Mouse (Mus musculus) gastrocnemius, postnatal 36 days (tissue): ENCODE results near the gene Sirt3. TPM values are rescaled to one million over a fixed set of nuclear protein-coding genes. Genes with fewer than 3 reads are reported as not detected.
A peak's percentile ranks its signal among the peaks of the same experiment; 100 is the strongest.

Experiments used
- DNase-seq, 2 experiments: peaks; one replicate each; pipeline ENCODE4 v3.0.0; 2022
- intact Hi-C: fragments of 180-260 bp; cut with DNase I; formaldehyde crosslinking; loops from one replicate; pipeline ENCODE4 v1.15.1; 2025
- total RNA-seq, 2 experiments: library from RNA; stranded (reverse); gene quantifications; 2 replicates each; pipeline ENCODE4 v1.2.3; 2021

The Sirt3 gene
- total RNA-seq, 2 experiments from 2014 or later: 26.0 to 26.3 TPM

DNA sequence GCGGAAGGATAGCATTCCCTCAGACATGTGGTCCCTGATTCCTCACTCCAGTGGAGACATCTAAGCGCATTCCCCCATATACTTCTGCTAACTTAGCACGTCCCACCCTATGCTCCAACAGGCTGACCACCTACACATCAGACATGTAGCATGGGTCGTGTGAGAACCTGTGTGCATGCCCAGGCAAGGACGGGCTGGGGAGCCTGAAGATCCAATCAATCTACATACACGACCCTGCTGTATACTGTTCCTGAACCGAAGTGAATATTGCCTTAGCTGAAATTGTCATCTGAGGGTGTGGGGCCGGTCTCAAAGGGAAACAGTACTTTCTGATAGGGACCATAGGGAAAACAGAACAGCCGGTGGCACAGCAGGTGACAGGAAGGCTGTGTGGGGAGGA, 26.9 kb downstream of the Sirt3 start:
- intact Hi-C loops: loop anchor here (2.0 kb wide), 1 partner anchor 48 kb away; no protein-coding TSS in a partner anchor
- DNase-seq: no peak

DNA sequence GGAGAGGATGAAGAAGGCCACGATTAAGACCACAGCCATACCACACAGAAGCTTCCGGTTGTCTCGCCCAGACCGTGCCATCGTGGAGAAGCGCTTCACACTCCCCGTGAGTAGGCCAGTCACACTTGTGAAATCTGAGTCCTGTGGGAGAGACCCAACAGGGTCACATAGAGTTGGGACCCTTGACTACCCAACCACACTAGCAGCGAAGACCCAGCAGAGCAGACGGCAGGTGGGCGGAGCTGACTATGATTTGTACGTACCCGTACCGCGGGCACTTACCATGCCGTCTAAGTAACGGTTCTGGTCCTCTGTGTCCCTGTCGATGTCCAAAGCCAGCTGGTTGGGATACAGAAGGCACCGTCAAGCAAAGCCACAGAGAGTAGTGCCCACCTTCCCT, 27.6 kb downstream of the Sirt3 start:
- intact Hi-C loops: loop anchor here (2.0 kb wide), 1 partner anchor 48 kb away; no protein-coding TSS in a partner anchor
- no peak for DNase-seq

DNA sequence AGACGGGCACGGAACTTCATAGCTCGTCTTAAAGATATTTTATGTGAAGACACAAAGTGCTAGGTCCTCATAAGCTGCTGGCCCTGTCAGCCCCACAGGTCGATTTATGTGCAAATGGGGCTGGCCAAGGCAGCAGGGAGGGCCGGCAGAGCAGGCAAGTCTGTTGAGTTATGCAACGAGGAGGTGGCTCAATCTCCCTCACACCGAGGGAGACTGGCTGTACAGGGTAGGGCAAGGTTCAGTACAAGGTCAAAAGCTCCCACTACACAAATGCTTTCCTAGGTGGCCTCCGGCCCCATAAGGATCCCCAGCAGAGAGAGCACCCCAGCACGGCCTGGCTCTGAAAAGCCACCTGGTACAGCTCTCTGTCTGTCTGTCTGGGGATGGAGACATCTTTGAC, 28.7 kb downstream of the Sirt3 start:
- intact Hi-C loops: no loop called here
- no peak for DNase-seq

DNA sequence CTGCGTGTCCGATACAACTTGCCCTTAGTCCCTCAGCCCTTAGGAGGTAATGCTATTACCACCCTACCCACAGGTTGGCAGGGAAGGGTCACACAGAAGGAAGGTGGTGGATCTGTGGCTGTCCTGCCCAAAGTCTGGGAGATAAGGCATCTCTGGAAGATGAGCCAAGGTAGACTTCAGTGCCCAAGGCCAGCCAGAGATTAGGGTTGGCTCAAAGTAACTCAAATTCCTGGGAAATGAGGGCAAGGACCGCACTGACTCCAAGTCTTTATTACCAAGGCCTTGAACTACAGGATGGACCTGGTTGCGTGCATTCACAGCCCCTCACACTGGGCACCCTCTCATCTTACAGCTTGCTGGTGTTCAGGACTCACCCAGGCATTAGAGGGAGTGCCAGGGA, 30.2 kb downstream of the Sirt3 start:
- no peak for DNase-seq
- intact Hi-C loops: no loop called here

DNA sequence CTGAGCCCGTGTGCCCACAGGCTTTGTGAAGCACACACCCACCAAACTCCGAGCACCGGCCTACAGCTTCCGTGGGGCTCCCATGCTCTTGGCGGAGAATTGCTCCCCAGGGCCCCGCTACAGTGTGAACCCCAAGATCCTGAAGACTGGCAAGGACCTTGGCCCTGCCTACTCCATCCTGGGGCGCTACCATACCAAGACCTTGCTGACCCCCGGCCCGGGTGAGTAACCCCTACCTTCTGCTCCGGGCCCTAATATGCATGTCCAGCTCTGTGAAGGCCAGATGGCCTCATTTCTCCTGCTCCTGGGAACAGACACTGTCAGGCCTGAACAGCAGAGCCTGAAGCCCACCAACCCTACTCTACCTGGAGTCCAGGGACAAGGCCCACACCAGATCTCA, 33.5 kb downstream of the Sirt3 start:
- intact Hi-C loops: loop anchor here (5.0 to 10.0 kb wide), 2 partner anchors 219 to 326 kb away; partner anchors contain the start of gene Rnh1

DNA sequence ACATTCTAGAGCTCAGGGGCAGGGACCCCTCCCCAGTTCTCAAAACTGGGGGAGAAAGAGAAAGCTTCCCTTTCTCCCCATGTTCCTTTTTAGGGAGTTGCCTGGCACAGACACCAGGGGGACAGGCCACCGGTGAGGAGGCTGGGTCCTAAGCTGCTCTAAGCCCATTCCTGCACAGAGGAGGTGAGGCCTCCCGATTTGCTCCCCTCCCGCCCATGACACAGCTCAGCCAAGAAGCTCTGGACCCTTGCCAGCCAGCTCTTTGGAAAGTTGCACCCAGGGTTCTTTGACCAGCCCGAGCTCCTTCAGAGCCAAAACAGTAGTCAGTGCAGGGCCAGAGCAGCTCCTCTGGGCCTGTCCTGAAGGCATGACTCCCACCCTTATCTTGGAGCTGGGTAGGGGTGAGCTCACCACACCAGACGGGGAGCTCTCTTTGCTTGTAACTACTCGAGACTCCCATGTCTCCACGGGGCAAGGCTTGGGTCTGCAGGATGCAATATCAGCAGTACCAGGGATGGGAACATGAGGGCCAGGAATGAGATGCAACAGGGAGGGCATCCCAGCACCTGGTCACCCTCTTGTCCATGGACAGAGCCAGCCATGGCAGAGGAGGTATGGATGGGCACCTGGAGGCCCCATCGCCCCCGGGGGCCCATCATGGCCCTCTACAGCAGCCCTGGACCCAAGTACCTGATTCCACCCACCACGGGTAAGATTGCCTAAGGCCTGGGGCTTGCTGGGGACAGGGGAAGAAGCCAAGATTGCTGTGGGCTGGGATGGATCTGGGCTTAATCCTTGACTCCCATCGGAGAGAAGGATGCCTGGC, 34.1 kb downstream of the Sirt3 start, which contains the start of gene Odf3:
Gene Odf3, plus strand, starts transcription at position 51 of the 826 bp plus-strand sequence.
- DNase-seq: no peak
- intact Hi-C loops: loop anchor here (5.0 to 10.0 kb wide), 2 partner anchors 219 to 327 kb away; partner anchors contain the start of gene Rnh1

More for the DNA sequence above, 33.5 kb downstream of the Sirt3 start:
- no peak for DNase-seq

DNA sequence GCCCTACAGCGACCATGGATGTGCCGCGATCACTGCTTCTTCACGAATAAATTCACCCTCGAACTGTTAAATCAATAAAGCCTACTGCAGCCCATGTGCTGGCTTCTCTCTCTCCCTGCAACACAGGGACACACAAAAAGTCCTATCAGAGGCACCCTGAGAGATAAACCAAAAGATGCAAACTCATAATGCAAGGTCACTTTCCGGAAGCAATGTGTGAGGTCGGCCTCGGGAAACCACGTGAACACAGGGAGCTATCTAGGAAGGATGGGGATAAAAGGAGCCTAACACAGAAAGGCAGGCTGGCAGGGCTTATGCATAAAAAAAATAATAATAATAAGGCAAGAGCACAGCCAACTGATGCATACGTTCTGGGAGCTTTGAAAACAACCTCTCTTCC, 35.4 kb downstream of the Sirt3 start:
- DNase-seq: no peak
- intact Hi-C loops: loop anchor here (5.0 to 10.0 kb wide), 2 partner anchors 221 to 328 kb away; partner anchors contain the start of gene Rnh1

DNA sequence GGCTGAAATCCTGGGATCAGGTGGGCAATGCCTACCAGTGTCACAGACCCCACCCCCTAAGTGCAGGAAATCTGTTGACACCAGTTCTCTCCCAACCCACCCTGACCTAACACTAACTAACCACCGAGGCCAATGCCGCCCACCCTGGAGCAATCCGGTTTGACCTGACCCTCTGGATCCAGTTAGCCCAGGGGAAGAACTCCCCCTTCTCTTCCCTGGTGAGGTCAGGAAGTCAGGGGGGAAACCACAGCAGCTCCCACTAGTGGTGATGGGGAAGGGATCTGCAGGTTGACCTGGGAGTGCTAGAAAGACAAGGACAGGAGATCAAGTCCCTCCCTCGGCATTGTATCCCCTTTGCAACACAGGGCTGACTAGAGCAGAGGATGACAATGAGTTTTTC, 36.4 kb downstream of the Sirt3 start:
- no peak for DNase-seq
- intact Hi-C loops: loop anchor here (1.0 to 10.0 kb wide), 3 partner anchors 58 to 329 kb away; partner anchors contain the start of gene Rnh1

DNA sequence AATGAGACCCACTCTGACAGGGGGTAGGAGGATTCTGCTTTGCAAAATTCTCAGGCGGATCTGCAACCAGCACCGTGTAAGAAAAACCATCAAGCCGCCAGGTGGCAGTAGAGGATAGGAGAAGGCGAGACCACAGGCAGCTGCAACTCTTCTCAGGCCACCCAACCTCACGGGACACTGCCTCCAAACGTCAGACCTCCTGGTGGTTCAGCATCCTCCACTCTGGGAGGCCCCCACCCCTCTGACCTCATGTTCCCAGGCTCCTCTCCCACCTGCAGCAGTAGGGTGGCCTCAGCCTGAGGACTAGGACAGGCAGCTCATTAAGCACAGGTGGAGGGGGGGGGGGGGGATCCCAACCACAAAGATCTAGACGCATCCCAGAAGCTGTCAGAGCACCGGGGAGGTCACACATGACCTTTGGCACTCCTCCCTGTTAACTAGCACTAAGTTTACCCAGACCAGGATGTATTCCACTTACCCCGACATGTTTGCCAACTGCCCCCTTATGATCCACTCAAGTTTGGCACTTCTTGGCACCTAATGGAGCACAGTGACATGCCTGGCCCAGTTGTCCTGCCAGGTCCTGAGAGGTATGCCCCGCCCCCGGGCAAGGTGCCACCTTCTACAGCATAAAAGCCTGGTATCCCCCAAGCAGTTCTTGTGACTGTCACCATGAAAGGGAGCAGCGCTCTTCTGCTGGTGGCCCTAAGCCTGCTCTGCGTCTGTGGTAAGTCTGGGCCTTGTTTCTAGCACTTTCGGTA, 37.0 kb downstream of the Sirt3 start, which contains the start of gene Scgb1c1:
Gene Scgb1c1, plus strand, starts transcription at position 643 of the 761 bp plus-strand sequence.
- intact Hi-C loops: loop anchor here (1.0 to 10.0 kb wide), 4 partner anchors 58 to 330 kb away; partner anchors contain the start of gene Rnh1
- DNase-seq: peak; percentile 81 to 86

DNA sequence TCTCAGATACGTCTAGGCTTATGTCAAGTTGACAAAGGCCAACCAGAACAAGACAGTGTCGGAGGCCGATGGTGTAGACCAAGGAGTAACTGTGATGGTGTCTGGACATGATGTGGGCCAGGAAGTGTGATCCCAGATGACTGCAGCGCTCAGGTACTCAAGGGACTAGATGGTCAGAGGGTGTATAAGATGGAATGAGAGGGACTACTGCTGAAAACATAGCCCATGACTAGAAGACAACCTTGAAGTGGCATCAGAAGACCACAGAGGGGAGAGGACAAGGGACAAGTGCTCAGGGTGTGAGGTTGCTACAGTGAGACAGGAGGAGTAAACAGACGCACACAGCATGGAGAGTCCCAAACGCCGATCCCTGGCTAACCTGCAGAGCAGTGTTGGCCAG, 38.3 kb downstream of the Sirt3 start:
- no peak for DNase-seq
- intact Hi-C loops: loop anchor here (5.0 to 10.0 kb wide), 2 partner anchors 203 to 331 kb away; partner anchors contain the start of gene Rnh1

DNA sequence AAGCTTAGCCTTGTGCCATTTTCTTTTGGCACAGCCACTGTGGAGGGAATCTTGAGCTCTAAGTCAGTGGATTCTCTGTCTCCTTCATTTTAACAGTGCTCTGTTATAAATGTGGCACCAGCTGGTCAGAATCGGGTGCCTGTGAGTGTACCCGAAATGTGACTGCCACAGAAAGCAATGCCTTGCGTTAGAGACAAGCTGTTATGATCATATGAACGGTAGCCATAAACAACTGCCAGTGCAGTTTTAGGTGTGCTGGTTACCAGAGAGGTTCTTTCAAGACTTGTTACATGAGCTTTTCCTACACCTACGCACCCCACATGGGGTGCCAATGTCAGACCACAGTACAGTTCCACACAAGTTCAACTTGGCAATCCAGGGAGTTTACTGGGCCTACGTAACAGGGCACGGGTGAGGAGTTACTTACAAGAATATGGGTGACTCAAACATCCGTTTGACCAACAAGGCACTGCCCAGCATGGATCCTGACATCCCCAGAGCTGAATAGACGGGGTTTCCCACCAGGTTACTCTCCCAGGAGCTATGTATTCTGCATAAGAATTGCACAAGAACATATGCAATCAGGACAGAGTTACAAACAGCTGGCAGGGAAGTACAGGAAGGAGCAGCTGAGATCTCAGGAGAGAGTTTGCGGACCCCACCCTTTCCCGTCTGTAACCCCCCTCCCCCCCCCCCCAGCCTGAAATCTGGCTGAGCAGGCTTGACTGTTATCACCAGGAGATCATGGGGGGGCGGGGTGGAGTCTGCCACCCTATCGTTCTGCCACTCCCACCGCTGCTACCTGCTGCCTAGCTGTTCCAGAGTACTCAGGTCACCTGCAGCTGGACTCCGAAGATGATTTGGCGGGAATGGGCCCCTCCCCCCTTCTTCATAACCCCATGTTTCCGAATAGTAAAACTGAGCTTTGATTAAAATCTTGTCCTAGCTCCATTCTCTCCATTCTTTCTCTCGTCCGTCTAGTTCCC, 41.1 kb downstream of the Sirt3 start:
- no peak for DNase-seq
- intact Hi-C loops: loop anchor here (5.0 to 10.0 kb wide), 2 partner anchors 206 to 334 kb away; partner anchors contain the start of gene Rnh1

DNA sequence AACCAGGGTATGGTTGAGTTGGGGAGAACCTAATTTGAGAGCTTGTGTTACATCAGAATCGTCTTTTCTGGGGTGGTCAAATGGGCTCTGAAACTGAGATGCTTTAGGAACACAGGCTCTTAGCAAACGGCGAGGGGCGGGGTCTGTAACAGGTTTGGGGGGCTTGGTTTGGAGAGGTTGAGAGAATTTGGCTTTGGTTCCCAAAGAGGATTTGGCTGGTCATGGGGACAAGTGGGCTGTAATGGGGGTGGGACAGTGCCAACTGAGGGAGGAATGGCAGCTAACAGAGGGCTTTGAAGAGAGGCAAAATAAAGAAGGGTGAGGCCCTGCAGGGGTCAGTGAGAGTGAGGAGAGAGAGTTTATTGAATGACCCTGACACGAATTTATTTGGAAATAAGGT, 42.6 kb downstream of the Sirt3 start:
- intact Hi-C loops: no loop called here
- no peak for DNase-seq

DNA sequence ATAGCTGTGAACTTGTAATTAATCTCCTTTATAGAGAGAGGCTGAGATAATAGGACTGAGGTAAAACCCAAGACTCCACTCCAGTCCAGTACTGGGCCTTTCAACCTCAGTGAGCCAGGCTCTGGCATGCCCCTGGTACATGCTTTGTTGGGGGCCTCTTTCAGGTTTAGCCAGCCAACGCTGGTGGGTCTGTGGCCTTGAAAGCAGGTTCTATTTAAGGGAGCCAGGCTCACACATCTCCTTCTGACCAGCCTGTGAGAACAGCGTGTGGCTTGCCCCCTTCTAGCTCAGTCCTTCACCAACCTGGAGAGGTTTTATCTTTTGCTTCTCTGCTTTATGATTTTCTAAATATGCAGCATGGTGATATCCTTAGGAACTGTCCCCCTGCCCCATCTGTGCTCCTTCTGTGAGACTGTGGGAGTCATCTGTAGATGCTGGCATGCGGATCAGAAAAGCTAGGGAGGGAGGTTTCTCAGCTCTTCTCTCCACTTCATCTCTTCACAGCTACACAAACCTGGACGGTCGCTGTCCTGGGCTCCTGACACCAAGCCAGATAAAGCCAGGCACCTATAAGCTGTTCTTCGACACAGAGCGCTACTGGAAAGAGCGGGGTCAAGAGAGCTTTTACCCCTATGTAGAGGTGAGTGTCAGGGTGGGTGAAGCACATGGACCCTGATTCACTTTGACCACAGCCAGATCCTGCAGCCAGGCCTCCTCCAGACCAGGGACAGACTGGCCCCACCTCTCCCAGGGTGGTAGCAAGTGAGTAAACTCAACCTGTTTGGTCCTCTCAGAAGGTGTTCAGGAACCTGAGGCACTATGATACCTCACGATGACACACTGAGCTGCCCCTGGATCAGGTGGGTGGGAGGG, 45.6 kb downstream of the Sirt3 start:
- intact Hi-C loops: no loop called here
- no peak for DNase-seq

DNA sequence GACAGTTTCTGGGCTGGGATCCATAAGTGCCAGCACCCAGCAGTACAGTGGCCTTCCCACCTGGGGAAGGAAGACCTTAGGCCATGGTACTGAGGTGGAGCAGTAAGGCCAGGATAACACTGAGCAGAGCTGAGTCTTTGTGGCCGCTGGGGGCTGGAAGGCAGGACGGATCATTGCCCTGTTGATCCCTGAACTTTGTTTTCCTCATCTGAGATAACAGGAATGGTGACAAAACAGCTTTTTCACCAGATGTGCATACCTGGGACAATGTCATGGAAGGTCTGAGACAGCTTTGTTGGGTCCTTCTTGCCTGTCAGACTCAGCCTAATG, 46.4 kb downstream of the Sirt3 start:
- intact Hi-C loops: no loop called here
- no peak for DNase-seq

DNA sequence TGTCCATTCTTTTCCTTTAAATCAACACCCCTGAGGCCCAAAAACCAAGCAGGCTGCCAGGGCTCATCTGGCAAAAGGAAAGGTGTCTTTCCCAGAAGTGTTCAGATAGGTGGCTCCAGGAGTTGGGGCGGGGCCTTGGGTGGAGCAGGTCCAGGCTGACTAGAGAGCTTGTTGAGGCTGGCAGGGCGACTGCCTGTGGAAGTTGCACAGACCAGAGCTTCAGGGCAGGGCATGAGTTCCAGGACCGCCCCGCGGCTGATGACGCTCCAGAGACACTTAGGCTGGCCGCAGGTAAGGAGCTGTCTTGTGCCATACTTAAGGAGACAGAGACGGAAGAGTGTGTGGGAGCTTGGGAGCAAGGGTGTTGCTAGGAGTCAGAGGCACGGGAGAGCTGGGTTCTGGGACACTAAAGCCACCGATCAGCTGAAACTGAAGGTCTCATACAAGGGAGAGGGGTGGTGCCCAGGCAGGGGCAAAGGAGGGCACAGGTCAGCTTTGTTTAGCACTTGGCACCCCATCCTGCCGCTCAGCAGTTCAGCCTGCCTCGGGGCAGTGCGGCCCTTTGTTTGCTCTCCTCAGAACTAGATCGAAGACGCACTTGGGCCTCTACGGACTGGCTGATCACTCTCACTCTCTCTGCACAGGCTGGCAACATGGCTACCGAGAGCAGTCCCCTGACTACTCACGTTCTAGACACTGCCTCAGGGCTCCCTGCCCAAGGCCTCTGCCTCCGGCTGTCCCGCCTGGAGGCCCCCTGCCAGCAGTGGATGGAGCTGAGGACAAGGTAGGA, 46.9 kb downstream of the Sirt3 start, which contains the start of gene Urah:
Gene Urah, plus strand, starts transcription at position 51 of the 790 bp plus-strand sequence.
- DNase-seq: no peak
- intact Hi-C loops: no loop called here

DNA sequence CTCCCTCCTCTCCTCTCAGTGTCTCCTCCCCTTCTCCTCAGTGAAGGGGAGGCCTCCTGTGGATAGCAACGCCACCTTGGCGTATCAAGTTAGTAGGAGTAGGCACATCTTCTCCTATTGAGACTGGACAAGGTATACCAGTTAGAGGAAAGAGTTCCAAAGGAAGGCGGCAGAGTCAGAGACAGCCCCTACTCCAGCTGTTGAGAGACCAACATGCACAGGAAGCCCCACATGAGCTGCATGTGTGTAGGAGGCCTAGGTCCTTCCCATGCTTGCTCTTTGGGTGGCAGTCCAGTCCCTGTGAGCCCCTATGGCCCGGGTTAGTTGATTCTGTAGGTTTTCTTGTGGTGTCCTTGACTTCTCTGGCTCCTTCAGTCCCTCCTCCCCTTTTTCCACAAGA, 48.8 kb downstream of the Sirt3 start:
- intact Hi-C loops: no loop called here
- DNase-seq: no peak

DNA sequence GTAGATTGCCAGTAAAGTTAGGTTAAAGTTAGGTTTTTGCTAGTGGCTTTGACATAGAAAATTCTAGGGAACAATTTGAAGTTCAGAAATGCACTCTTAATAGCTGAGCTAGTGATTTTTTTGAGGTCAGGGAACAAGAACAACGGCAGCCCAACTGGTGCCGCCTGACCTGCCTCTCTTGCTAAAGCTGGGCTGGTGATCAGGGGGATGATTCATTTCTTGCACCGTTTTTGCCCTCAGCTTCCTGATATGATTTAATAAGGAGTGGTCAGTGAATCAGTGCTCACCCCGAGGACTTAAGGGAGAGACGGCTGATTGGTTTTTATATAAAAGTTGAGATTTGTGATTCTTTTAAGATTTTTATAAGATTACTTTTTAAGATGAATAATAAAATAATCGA, 50.7 kb downstream of the Sirt3 start:
- intact Hi-C loops: no loop called here
- DNase-seq: no peak
